Mouse (Mus musculus): ENCODE data around the gene Atp2a2. TPM values are rescaled to one million over a fixed set of nuclear protein-coding genes. Genes with fewer than 3 reads are reported as not detected.

Atp2a2 gene
- polyA plus RNA-seq, 1 experiment from 2014 or later: 52.6 TPM

DNA sequence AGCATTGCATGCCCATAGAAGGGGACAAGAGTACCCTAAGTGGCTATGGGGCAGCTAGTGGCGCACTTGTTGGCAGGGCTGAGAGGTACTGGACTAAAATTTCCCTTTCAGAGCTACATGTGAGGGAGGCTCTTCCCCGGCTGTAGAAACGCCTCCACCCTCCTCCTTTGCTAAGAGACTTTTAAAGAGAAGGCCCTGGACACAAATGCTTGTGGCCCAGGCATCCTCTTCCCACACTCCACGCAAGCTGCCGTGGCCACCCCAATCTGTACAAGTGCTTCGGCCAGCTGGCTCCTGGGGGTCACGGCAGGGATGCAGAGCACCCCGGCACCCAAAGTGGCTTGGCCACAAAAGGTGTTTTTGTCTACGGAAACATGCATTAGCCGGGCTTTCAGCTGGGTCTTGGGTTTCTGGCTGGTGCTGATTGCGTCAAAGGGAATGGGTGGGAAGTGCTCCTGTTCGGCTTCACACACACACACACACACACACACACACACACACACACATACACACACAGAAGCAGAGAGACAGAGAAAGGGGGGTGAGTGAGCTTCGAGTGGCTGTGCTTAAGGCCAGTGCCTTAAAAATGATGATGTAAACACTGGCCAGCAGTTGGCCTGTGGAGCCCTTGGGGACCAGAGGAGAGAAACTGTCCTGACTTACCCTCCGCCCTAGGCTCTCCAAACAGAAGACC lies 23.4 kb upstream of the Atp2a2 start:
- peaks cover 37% of the 10 kb centered on the region for H3K4me1 ChIP-seq (ENCODE audit: control insufficient read depth, insufficient read depth, low read length)
- DNase-seq (ENCODE audit: low spot score) (no peak), ATAC-seq (ENCODE audit: low read depth) (no peak)
- no peaks in the 10 kb centered on the region for H3K36me3 ChIP-seq (ENCODE audit: control insufficient read depth, insufficient read depth, low read length)
- H3K27me3 ChIP-seq (replicated peaks; ENCODE audit: control insufficient read depth, insufficient read depth, low read length): no peaks in the 10 kb centered on the region
- no peak overlapping the region; the same call in 1 of the 2 replicates for H3K9ac ChIP-seq (ENCODE audit: low read depth, low read length)
- WGBS: 80% methylated on average over 13 of the region's 14 CpGs
- H3K4me2 ChIP-seq (ENCODE audit: low read depth, low read length): no peak overlapping the region
- H3K9me3 ChIP-seq (ENCODE audit: control insufficient read depth, low read length): no peaks in the 10 kb centered on the region
- no peak overlapping the region for H3K27ac ChIP-seq (replicated peaks; ENCODE audit: low read depth, low read length)
- H3K4me3 ChIP-seq (ENCODE audit: low read depth, low read length): no peak overlapping the region

- 65% methylated on average over 4 of the region's 4 CpGs for WGBS
- no peak overlapping the region for H3K27ac ChIP-seq (replicated peaks; ENCODE audit: low read depth, low read length)
These were observed 22.8 kb upstream of the Atp2a2 start for GRCm38 (mm10) chr5:122524854-122525237.

DNA sequence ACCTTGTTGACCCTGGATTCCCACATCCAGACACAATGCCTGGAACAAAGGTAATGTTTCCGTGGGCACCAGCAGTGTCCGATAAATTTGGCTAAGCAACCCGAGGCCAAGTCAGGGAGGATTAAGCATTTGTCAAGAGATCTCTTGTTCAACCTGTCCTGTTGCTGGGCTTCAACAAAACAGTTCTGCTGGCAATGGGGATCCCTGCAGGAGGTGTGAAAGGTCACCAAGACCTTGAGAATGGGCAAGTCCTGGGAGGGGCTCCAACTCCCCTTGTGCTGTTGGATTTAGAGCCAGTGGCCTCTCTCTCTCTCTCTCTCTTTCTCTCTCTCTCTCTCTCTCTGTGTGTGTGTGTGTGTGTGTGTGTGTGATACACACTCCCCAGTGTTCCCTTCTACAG lies 22.2 kb upstream of the Atp2a2 start:
- Histone ChIP-seq H3K9me3 (ENCODE audit: control insufficient read depth, low read length) (no peaks in the 10 kb centered on the region), H3K27me3 (replicated peaks; ENCODE audit: control insufficient read depth, insufficient read depth, low read length) (no peaks in the 10 kb centered on the region), H3K4me3 (ENCODE audit: low read depth, low read length) (no peak overlapping the region), H3K27ac (replicated peaks; ENCODE audit: low read depth, low read length) (no peak overlapping the region), H3K36me3 (ENCODE audit: control insufficient read depth, insufficient read depth, low read length) (no peaks in the 10 kb centered on the region), H3K4me2 (ENCODE audit: low read depth, low read length) (no peak overlapping the region), H3K4me1 (ENCODE audit: control insufficient read depth, insufficient read depth, low read length) (peaks cover 25% of the 10 kb centered on the region), H3K9ac (ENCODE audit: low read depth, low read length) (no peak overlapping the region)
- DNase-seq (ENCODE audit: low spot score) (no peak), ATAC-seq (ENCODE audit: low read depth) (no peak)
- 76% methylated on average over 3 of the region's 3 CpGs for WGBS

More at GRCm38 (mm10) chr5:122524854-122525237, 22.8 kb upstream of the Atp2a2 start:
- H3K4me1 ChIP-seq (ENCODE audit: control insufficient read depth, insufficient read depth, low read length): peaks cover 31% of the 10 kb centered on the region
- H3K27me3 ChIP-seq (replicated peaks; ENCODE audit: control insufficient read depth, insufficient read depth, low read length): no peaks in the 10 kb centered on the region
- no peak overlapping the region for H3K9ac ChIP-seq (ENCODE audit: low read depth, low read length)
- H3K9me3 ChIP-seq (ENCODE audit: control insufficient read depth, low read length): no peaks in the 10 kb centered on the region
- no peak overlapping the region for H3K4me3 ChIP-seq (ENCODE audit: low read depth, low read length)
- ATAC-seq (ENCODE audit: low read depth): no peak
- no peak for DNase-seq (ENCODE audit: low spot score)
- H3K36me3 ChIP-seq (ENCODE audit: control insufficient read depth, insufficient read depth, low read length): no peaks in the 10 kb centered on the region
- no peak overlapping the region for H3K4me2 ChIP-seq (ENCODE audit: low read depth, low read length)

DNA sequence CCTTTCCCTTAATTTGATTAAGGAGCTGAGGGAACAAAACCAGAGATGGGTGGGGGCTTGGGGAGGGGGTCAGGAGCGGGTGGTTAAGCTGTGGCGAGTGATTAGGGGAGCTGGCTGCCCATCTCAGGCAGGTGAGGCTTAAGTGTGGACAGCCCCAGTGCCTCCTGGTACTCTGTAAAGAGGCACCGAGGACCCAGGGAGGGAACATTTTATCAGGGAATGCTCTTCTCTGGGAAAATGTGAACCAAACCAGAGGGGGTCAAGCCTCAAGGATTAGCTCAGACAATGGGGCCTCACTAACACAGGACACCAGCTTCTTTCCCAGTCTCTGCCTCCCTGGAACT lies 19.1 kb upstream of the Atp2a2 start:
- Histone ChIP-seq H3K4me2 (ENCODE audit: low read depth, low read length) (no peak overlapping the region), H3K4me3 (ENCODE audit: low read depth, low read length) (no peak overlapping the region), H3K27ac (replicated peaks; ENCODE audit: low read depth, low read length) (no peak overlapping the region), H3K4me1 (ENCODE audit: control insufficient read depth, insufficient read depth, low read length) (no peaks in the 10 kb centered on the region; the same call in 1 of the 2 replicates), H3K9ac (ENCODE audit: low read depth, low read length) (no peak overlapping the region), H3K9me3 (ENCODE audit: control insufficient read depth, low read length) (no peaks in the 10 kb centered on the region), H3K27me3 (replicated peaks; ENCODE audit: control insufficient read depth, insufficient read depth, low read length) (no peaks in the 10 kb centered on the region), H3K36me3 (ENCODE audit: control insufficient read depth, insufficient read depth, low read length) (no peaks in the 10 kb centered on the region)
- 60% methylated on average over 3 of the region's 3 CpGs for WGBS
- DNase-seq (ENCODE audit: low spot score) (no peak), ATAC-seq (ENCODE audit: low read depth) (no peak)

- H3K4me1 ChIP-seq (ENCODE audit: control insufficient read depth, insufficient read depth, low read length): no peaks in the 10 kb centered on the region; the same call in 1 of the 2 replicates
- DNase-seq (ENCODE audit: low spot score) (no peak), ATAC-seq (ENCODE audit: low read depth) (no peak)
- no peaks in the 10 kb centered on the region for H3K9me3 ChIP-seq (ENCODE audit: control insufficient read depth, low read length)
- H3K4me3 ChIP-seq (ENCODE audit: low read depth, low read length): no peak overlapping the region
- H3K27me3 ChIP-seq (replicated peaks; ENCODE audit: control insufficient read depth, insufficient read depth, low read length): no peaks in the 10 kb centered on the region
- no peak overlapping the region for H3K27ac ChIP-seq (replicated peaks; ENCODE audit: low read depth, low read length)
- WGBS: 58% methylated on average over 23 of the region's 23 CpGs
- H3K9ac ChIP-seq (ENCODE audit: low read depth, low read length): no peak overlapping the region
- H3K36me3 ChIP-seq (ENCODE audit: control insufficient read depth, insufficient read depth, low read length): no peaks in the 10 kb centered on the region
- H3K4me2 ChIP-seq (ENCODE audit: low read depth, low read length): no peak overlapping the region
These were observed 18.5 kb upstream of the Atp2a2 start for GRCm38 (mm10) chr5:122520254-122521129.

DNA sequence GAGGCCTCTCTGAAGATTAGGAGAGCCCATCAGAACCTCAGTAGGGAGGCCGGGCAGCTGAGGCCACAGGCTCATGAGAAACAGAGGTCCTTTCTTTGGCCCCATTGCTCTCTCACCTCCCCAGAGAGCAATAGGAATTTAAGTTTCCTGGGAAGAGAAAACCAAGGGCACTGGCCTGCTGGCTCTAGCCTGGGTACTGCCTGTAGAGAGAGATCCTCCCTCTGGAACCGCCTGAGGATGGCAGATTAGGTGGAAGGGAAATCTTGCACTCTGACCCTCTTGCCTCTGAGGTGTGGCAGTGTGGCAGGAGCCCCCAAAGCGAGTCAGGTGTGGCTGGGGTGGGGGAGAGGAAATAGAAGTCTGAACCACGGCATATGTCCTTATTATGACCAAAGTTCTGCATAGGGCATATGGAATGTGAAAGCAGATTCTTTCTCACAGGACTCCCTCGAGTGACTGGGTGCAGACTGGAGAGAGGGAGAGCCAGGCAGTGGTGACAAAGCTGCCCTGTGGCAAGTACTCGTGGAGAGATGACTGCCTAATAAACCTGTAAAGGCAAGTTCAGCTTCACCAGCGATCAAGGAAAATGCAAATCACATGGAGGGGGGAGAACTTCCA lies 17.1 kb upstream of the Atp2a2 start:
- DNase-seq (ENCODE audit: low spot score) (no peak), ATAC-seq (ENCODE audit: low read depth) (no peak)
- no peak overlapping the region for H3K4me2 ChIP-seq (ENCODE audit: low read depth, low read length)
- H3K9ac ChIP-seq (ENCODE audit: low read depth, low read length): no peak overlapping the region
- no peaks in the 10 kb centered on the region for H3K9me3 ChIP-seq (ENCODE audit: control insufficient read depth, low read length)
- H3K4me1 ChIP-seq (ENCODE audit: control insufficient read depth, insufficient read depth, low read length): peaks cover 3% of the 10 kb centered on the region; the same call in 1 of the 2 replicates
- H3K27me3 ChIP-seq (replicated peaks; ENCODE audit: control insufficient read depth, insufficient read depth, low read length): no peaks in the 10 kb centered on the region
- H3K4me3 ChIP-seq (ENCODE audit: low read depth, low read length): no peak overlapping the region
- 48% methylated on average over 7 of the region's 7 CpGs for WGBS
- no peak overlapping the region for H3K27ac ChIP-seq (replicated peaks; ENCODE audit: low read depth, low read length)
- H3K36me3 ChIP-seq (ENCODE audit: control insufficient read depth, insufficient read depth, low read length): no peaks in the 10 kb centered on the region

DNA sequence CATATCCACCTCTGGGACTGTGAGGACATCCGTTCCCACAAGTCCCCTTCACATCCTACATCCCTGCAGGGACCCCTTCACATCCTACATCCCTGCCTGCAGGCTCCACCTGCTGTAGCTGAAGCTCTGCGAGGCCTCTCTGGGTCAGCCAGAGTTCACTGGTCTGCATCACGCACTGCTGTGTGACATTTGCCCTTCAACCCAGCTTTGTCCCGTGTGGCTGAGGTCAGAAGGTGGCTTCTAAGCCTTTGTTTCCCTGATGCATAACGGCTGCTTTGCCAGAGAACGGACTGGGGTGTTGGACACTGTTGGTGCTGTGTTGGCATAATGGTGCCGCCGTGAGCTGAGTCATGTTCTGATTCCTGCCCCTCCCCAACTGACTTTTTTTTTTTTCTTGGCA lies 16.2 kb upstream of the Atp2a2 start:
- WGBS: 44% methylated on average over 8 of the region's 8 CpGs
- no peak for ATAC-seq (ENCODE audit: low read depth)
- Histone ChIP-seq H3K27me3 (replicated peaks; ENCODE audit: control insufficient read depth, insufficient read depth, low read length) (no peaks in the 10 kb centered on the region), H3K4me3 (ENCODE audit: low read depth, low read length) (no peak overlapping the region), H3K4me2 (ENCODE audit: low read depth, low read length) (no peak overlapping the region), H3K27ac (replicated peaks; ENCODE audit: low read depth, low read length) (no peak overlapping the region), H3K9me3 (ENCODE audit: control insufficient read depth, low read length) (no peaks in the 10 kb centered on the region), H3K36me3 (ENCODE audit: control insufficient read depth, insufficient read depth, low read length) (no peaks in the 10 kb centered on the region), H3K4me1 (ENCODE audit: control insufficient read depth, insufficient read depth, low read length) (peaks cover 9% of the 10 kb centered on the region), H3K9ac (ENCODE audit: low read depth, low read length) (no peak overlapping the region)
- no peak for DNase-seq (ENCODE audit: low spot score)

DNA sequence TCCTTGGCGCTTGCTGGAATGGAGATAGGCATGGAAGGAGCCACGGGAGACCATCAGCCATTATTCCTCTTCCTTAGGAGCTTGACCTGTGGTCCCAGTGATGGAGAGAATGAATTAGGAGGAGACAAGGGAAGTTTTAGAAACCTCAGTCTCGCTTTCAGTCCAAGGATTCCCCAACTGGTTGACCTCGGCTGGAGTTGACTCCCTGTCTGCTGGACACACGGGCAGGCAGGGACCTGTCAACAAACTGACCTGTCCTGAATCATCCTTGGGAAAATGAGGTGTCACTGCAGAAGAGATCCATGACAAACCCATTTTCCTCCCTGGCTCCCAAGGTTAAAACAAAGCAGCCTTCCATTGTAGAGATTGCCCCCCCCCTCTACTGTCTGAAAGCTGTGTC lies 14.9 kb upstream of the Atp2a2 start:
- Histone ChIP-seq H3K4me2 (ENCODE audit: low read depth, low read length) (no peak overlapping the region), H3K27ac (replicated peaks; ENCODE audit: low read depth, low read length) (no peak overlapping the region), H3K4me1 (ENCODE audit: control insufficient read depth, insufficient read depth, low read length) (peaks cover 12% of the 10 kb centered on the region), H3K4me3 (ENCODE audit: low read depth, low read length) (no peak overlapping the region), H3K9me3 (ENCODE audit: control insufficient read depth, low read length) (no peaks in the 10 kb centered on the region), H3K27me3 (replicated peaks; ENCODE audit: control insufficient read depth, insufficient read depth, low read length) (no peaks in the 10 kb centered on the region), H3K36me3 (ENCODE audit: control insufficient read depth, insufficient read depth, low read length) (no peaks in the 10 kb centered on the region), H3K9ac (ENCODE audit: low read depth, low read length) (no peak overlapping the region)
- ATAC-seq (ENCODE audit: low read depth) (no peak), DNase-seq (ENCODE audit: low spot score) (no peak)
- WGBS: 86% methylated on average over 5 of the region's 5 CpGs

All from embryonic facial prominence, embryonic 14.5 days (tissue).